Mouse (Mus musculus) heart, embryonic 16.5 days (tissue): ENCODE data around the gene Syt13. TPM values are rescaled to one million over a fixed set of nuclear protein-coding genes. Genes with fewer than 3 reads are reported as not detected.

Experiments
- ATAC-seq: fragments of 200-750 bp; cut with Nextera tagmentation; replicated peaks from 2 replicates; pipeline ENCODE4 v1.8.0; 2017; ENCODE audit warnings: moderate number of reproducible peaks; ENCODE audit not compliant: insufficient read depth, low FRiP score; ENCODE audit errors: extremely low read depth
- H3K27ac ChIP-seq: fragments of 300-500 bp; sonication (generic); 2 replicates; pipeline ENCODE4 v1.5.1; 2014; ENCODE audit warnings: mild to moderate bottlenecking, low read length, control low read depth, moderate library complexity
- H3K27me3 ChIP-seq: fragments of 300-500 bp; sonication (generic); 2 replicates; pipeline ENCODE4 v1.6.1; 2014; ENCODE audit warnings: low read length, mixed read lengths; ENCODE audit not compliant: control insufficient read depth, insufficient read depth
- H3K36me3 ChIP-seq: fragments of 300-500 bp; sonication (generic); 2 replicates; pipeline ENCODE4 v1.6.1; 2014; ENCODE audit not compliant: control insufficient read depth, insufficient read depth
- H3K4me1 ChIP-seq: fragments of 300-500 bp; sonication (generic); 2 replicates; pipeline ENCODE4 v1.6.1; 2014; ENCODE audit warnings: low read length, mixed read lengths; ENCODE audit not compliant: control insufficient read depth, insufficient read depth
- H3K4me2 ChIP-seq: fragments of 300-500 bp; sonication (generic); 2 replicates; pipeline ENCODE4 v1.6.1; 2014; ENCODE audit warnings: low read depth, mild to moderate bottlenecking, control low read depth, low read length
- H3K4me3 ChIP-seq: fragments of 300-500 bp; sonication (generic); 2 replicates; pipeline ENCODE4 v1.5.1; 2014; ENCODE audit warnings: mild to moderate bottlenecking, control low read depth, low read length
- H3K9ac ChIP-seq: fragments of 300-500 bp; sonication (generic); 2 replicates; pipeline ENCODE4 v1.6.1; 2014; ENCODE audit warnings: low read length, control low read depth
- H3K9me3 ChIP-seq: fragments of 300-500 bp; sonication (generic); replicated peaks from 2 replicates; pipeline ENCODE4 v1.6.1; 2016; ENCODE audit warnings: low read length; ENCODE audit not compliant: control insufficient read depth
- WGBS: fragments of 180-500 bp; shearing (Covaris S2); extraction: QIAGEN DNeasy Blood & Tissue Kit; methylation state at CpG from one replicate; pipeline ENCODE4 v1.1.7; 2014; 5-methylcytosine and 5-hydroxymethylcytosine counted together
- polyA plus RNA-seq: library from polyadenylated mRNA; unstranded; fragments of >200 nt; fragmentation: Nextera tagmentation; extraction: Ambion mirVana; gene quantifications from 2 replicates; pipeline ENCODE4 v1.2.1, GENCODE M21; 2015

The Syt13 gene
- polyA plus RNA-seq, 1 experiment from 2014 or later, result 2.7 TPM

DNA sequence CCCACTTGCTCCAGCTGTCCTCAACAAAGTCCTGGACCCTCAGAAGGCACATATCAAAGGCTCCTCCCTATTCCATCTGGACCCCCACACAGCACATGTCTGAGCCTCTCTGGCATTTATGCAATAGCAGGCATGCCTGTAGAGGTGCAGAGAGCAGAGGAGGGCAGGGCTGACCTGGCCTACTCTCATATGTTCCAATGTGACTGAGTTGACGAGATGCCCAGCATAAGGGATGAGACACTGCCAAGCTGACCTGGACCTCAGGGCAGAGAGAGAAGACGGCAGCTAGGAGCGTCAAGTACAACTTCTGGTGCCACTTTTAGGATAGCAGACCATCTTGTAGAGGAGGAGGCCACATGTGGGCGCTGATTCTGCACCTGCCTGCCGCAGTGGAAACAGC, 77.1 kb downstream of the Syt13 start:
- Histone ChIP-seq H3K9ac (no peak overlapping the region), H3K4me2 (no peak overlapping the region), H3K27ac (no peak overlapping the region), H3K36me3 (peaks cover 23% of the 10 kb centered on the region), H3K4me3 (no peak overlapping the region), H3K9me3 (0 out of 2 replicates have a peak, but pooled peaks cover 2% of the 10 kb centered on the region), H3K4me1 (peaks cover 21% of the 10 kb centered on the region), H3K27me3 (no peaks in the 10 kb centered on the region)
- no peak for ATAC-seq
- 90% methylated on average over 5 of the region's 5 CpGs for WGBS

DNA sequence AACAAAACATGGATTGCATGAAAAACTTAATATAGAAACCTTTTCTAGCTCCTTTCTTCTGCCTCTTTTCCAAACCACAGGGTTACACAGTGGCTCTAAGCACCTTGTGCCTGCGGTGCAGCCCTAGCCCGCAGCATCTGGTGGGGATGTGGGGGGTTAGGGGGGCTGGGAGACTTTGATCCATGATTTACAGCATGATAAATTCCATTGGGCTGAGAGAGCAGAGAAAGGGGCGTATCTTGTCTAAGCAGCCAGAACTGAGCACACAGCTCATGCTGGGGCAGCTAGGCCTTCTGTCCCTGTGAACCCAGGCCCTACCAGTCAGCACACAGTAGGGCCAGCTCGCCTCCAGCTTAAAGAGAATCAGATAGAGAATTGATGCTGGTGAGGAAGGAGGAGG, 90.1 kb downstream of the Syt13 start:
- H3K4me2 ChIP-seq, result no peak overlapping the region
- H3K9me3 ChIP-seq, result no peaks in the 10 kb centered on the region
- no peak overlapping the region for H3K9ac ChIP-seq
- 75% methylated on average over 4 of the region's 4 CpGs for WGBS
- peaks cover 4% of the 10 kb centered on the region; the same call in 1 of the 2 replicates for H3K4me1 ChIP-seq
- ATAC-seq, result no peak
- no peaks in the 10 kb centered on the region for H3K27me3 ChIP-seq
- H3K4me3 ChIP-seq, result no peak overlapping the region
- no peak overlapping the region for H3K27ac ChIP-seq
- peaks cover 11% of the 10 kb centered on the region for H3K36me3 ChIP-seq

Other genes starting within 250 kb of the Syt13 start
- 3.7 and 3.9 TPM in 2 replicates for gene Prdm11, start 131.1 kb downstream of the Syt13 start, polyA plus RNA-seq